Mouse (Mus musculus): ENCODE data around the gene Ttc24.

Ttc24 gene

GRCm38 (mm10) chr3:88078204-88078603 lies at the start of gene Ttc24:
Ttc24 (minus strand) TSS chr3:88078304.
- no peak for DNase-seq (ENCODE audit: extremely low spot score)

- no peak for DNase-seq (ENCODE audit: extremely low spot score)
Measured at GRCm38 (mm10) chr3:88127636-88128035, 49.5 kb upstream of the Ttc24 start.

DNA sequence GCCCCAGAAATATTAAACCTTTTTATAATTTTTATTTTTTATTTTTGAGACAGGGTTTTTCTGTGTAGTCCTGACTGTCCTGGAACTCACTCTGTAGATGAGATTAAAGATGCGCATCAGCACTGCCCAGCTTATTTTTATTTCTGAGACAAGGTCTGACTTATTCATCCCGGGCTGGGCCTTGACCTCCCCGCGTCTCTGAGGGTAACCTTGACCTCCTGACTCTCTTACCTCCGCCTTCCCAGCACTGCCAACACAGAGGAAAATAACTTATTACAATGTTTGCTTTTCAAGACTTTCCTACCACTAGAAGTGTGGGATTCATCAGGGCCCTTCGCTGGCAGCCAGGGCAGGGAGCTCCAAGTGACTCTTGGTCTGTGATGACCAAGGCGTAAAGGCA lies 48.1 kb upstream of the Ttc24 start:
- no peak for DNase-seq (ENCODE audit: extremely low spot score)

GRCm38 (mm10) chr3:88125195-88125594 lies 47.1 kb upstream of the Ttc24 start:
- DNase-seq (ENCODE audit: extremely low spot score) = no peak

GRCm38 (mm10) chr3:88121164-88122131 lies 43.3 kb upstream of the Ttc24 start:
- no peak for DNase-seq (ENCODE audit: extremely low spot score)

DNA sequence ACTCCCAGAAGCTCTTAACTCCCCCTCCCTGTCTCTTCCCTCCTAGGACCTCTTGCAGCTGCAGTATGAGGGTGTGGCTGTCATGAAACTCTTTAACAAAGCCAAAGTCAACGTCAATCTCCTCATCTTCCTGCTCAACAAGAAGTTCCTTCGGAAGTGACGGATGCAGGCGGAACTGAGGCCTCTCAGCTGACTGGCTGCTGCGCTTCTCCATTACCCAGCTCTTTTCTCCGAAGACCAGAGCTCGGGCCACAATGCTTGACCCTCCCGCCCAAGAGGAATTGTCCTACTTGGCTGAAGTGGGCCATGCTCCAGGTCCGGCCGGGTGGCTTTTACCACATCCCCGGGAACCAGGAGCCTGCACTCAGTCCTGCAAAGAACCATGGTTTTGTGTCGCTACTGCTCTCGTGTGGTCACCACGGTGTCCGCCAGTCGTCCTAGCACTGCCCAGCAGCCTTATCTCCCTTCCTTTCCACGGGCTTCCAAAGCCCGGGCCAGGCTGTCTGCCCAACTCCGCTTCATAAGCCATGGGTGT lies 42.1 kb upstream of the Ttc24 start:
- DNase-seq (ENCODE audit: extremely low spot score) = no peak

- no peak for DNase-seq (ENCODE audit: extremely low spot score)
Measured at GRCm38 (mm10) chr3:88114396-88114795, 36.3 kb upstream of the Ttc24 start.

GRCm38 (mm10) chr3:88109126-88109525 lies 31.0 kb upstream of the Ttc24 start:
- DNase-seq (ENCODE audit: extremely low spot score) = no peak

DNA sequence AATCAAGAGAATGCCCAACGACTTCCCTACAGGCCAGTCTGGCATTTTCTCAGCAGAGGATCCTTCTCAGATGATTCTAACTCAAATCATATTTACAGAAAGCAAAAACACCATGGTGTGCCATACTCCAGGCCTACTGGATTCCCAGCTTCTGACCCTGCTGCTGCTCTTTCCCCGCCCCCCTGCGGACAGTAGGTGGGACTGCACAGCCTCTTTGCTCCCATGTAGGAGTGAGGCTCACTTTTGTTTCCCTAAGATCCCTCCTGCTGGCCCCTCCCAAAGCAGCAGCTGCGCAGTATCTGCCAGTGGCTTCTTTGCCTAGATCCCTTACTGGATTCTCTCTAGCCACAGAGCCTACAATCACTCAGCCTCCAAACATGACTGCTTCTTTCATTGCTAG lies 28.0 kb upstream of the Ttc24 start:
- no peak for DNase-seq (ENCODE audit: extremely low spot score)

DNA sequence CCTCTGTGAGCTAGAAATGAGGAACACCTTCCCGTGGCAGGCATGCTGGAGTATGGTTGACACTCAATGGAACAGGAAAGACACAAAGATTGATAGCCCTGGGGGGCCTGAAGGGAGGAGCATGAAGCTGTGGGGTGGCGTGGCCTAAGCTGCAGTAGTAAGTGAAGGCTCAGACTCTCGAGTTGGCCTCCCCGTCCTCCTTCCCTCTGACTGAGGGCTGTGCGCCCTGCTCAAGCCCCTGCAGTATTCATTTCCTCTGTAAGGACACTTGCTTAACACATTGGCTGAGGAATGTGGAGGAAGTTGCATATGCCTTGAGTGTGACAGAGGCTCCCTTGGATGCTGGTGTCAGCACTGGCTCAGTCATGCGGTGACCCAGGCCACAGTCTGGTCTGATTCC lies 24.5 kb upstream of the Ttc24 start:
- no peak for DNase-seq (ENCODE audit: extremely low spot score)

GRCm38 (mm10) chr3:88102196-88102595 lies 24.1 kb upstream of the Ttc24 start:
- DNase-seq (ENCODE audit: extremely low spot score) = no peak

DNA sequence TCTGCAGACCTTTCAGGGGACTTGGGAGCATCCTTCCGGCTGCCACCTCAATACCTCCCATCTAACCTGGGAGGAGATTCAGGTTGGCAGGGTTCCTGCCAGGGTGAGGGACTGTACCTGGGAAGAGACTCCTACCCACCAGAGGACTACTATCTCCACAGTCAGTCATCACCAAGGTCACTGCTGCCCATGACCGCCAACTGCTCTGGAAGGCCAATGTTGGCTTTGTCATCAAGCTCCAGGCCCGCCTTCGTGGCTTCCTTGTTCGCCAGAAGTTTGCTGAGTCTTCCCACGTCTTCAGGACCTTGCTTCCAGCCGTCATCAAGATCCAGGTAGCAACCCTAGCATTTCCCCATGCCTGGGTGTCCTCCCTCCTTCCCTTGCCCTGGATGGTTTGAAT lies 23.6 kb upstream of the Ttc24 start:
- DNase-seq (ENCODE audit: extremely low spot score) = no peak

DNA sequence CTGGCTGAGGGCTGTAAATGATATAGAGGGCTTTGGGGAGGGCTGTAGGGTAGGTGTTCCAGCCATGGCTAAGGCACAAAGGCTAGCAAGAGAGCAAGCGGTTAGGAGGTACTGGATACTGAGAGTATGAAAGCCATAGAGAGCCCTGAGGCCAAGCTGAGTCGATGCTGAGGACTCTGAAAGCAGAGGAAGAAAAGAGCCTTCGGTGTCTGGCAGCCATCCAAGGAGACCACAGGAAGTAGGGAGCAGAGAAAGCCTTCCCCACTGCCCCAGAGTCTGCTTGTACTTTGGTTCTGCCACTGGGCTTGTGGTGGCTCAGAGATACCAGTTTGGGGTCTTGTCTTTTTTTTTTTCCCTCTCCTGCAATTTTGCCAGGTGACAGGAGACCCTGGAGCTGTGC lies 22.1 kb upstream of the Ttc24 start:
- no peak for DNase-seq (ENCODE audit: extremely low spot score)

- DNase-seq (ENCODE audit: extremely low spot score) = no peak
Measured at GRCm38 (mm10) chr3:88097666-88098065, 19.6 kb upstream of the Ttc24 start.

- DNase-seq (ENCODE audit: extremely low spot score) = no peak
Measured at GRCm38 (mm10) chr3:88094126-88094525, 16.0 kb upstream of the Ttc24 start.

DNA sequence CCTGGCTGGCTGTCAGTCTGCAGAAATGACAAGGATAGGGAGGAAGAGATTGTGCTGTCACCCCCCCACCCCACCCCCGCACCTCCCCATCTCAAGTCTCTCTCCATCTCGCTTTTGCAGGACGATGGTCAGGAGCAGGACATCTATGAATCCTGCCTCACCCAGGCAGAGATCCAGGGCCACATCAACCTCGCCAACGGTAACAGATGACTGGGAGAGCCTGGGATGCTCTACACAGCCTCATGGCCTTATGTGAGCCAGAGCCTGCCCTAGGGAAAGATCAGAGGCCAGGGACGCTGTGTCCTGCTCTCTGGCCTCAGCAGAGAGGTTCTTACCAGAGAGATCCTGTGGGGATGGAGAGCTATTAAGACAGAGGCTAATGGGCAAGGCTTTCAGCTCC lies 12.5 kb upstream of the Ttc24 start:
- DNase-seq (ENCODE audit: extremely low spot score) = no peak

DNA sequence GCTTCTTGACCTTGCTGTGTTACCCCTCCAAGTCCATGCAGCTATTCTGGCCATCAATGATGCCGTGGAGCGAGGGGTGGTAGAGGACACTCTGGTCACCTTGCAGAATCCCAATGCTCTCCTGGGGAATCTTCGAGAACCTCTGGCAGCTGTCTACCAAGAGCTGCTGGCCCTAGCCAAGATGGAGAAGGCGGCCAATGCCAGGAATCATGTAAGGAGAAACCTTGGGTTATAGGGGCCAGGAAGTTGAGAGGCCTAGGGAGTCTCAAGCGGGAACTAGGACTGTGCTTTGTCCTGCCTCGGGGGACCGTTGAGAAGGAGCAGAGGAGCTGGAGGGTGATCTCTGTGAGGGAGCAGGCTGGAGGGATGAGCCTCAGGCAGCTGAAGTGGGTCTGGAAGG lies 12.0 kb upstream of the Ttc24 start:
- DNase-seq (ENCODE audit: extremely low spot score) = no peak

DNA sequence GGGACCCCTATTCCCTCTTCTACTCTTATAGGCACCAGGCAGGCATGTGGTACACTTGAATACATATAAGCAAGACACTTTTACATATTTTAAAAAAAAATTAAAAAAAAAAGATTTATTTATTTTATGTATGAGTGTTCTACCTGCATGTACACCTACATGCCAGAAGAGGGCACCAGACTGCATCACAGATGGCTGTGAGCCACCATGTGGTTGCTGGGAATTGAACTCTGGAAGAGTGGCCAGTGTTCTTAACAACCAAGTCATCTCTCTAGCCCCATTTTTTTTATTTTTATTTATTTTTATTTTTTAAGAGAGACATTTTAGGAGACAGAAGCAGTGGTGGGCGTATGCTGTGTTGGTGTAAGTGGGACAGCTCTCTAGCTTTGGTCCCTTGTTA lies 9.6 kb upstream of the Ttc24 start:
- no peak for DNase-seq (ENCODE audit: extremely low spot score)

DNA sequence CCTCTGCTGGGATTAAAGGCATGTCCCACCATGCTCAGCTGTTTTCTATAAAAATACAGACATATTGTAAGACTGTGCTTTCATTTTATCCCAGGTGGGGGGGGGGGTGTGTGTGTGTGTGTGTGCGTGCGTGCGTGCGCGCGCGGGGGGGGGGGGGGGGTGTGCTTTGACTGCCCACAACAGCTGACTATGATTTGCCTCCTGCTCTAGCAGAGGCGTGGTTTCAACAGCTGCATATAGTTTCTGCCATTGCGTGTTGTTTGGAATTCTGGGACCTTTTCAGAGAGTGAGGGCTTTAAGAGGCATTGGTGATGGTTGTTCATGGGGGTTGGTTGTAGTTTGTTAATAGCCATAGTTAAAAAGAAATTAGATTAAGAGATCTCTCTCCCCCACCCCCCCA lies 7.4 kb upstream of the Ttc24 start:
- no peak for DNase-seq (ENCODE audit: extremely low spot score)

GRCm38 (mm10) chr3:88084001-88084400 lies 5.9 kb upstream of the Ttc24 start:
- DNase-seq (ENCODE audit: extremely low spot score) = no peak

DNA sequence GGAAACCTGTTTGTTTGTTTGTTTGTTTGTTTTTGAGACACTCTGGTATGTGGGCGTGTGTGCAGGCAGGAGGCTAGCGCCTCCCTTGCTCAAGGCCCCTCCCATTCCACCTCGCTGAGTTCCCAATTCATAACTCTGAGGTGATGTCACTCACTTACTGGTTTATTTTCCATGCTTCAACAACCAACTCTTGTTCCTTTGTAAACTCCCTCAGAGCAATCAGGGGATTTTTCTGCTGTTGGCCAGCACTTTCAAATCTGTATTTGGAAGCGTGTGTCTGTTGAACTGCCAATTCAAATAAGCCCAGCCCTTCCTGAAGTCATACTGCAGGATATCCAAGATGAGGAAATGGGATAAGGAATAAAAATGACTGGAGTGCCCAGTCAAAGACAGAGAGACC lies 4.6 kb upstream of the Ttc24 start:
- DNase-seq (ENCODE audit: extremely low spot score) = no peak

- peak; percentile 25 for DNase-seq (ENCODE audit: extremely low spot score)
Measured at GRCm38 (mm10) chr3:88082224-88082618, 4.1 kb upstream of the Ttc24 start.
